Mouse (Mus musculus): Measurements from ENCODE around the gene Krt33a. TPM values are rescaled to one million over a fixed set of nuclear protein-coding genes. Genes with fewer than 3 reads are reported as not detected.

Gene Krt33a
- total and polyA plus RNA-seq, 3 experiments, result not detected

DNA sequence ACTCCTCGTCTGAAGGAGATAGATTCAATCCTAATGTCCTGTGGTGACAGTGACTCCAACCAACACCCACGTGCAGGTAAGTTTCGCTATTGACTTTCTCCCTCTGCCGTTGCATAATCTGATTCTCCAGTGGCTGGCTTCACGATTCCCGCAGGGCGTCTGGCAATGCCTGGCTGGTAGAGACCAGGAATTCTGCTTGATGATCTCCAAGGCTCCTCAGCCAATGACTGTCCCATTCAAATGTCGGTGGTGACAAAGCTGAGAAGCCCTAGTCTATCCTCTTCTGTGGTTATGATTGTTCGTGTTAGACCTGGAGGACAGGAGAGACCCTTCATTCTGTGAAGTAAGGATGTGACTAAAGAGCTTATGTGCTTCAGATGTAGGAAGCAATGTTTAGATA is 33.3 kb downstream of the Krt33a start:
- no peaks in the 10 kb centered on the region for H3K36me3 ChIP-seq (ENCODE audit: control insufficient read depth in 1 of 2, insufficient read depth in 2 of 2, low read length in 2 of 2)

GRCm38 (mm10) chr11:99978953-99979352 is 37.1 kb downstream of the Krt33a start, which contains the start of gene Krtap29-1:
Krtap29-1 (minus strand) TSS chr11:99979053.
- H3K4me1 ChIP-seq (ENCODE audit: control insufficient read depth in 1 of 2, insufficient read depth in 2 of 2, low read length in 2 of 2), result no peaks in the 10 kb centered on the region
- H3K79me2 ChIP-seq (ENCODE audit: control insufficient read depth, insufficient read depth, low read length, poor library complexity), result no peaks in the 10 kb centered on the region
- no peak within 1 kb of the TSS for H3K4me3 ChIP-seq (ENCODE audit: control insufficient read depth in 1 of 2, insufficient read depth in 1 of 2, low read depth in 2 of 2, low read length in 2 of 2)
- no peak within 1 kb of the TSS for H3K27ac ChIP-seq (ENCODE audit: control insufficient read depth, low read depth, low read length)
- no peak within 1 kb of the TSS for H3K9ac ChIP-seq (ENCODE audit: control insufficient read depth, low read depth, low read length, poor library complexity, severe bottlenecking)
- no peak for DNase-seq (ENCODE audit: low read depth, low spot score)
- no peaks in the 10 kb centered on the region for H3K36me3 ChIP-seq (ENCODE audit: control insufficient read depth in 1 of 2, insufficient read depth in 2 of 2, low read length in 2 of 2)
- no peaks in the 10 kb centered on the region for H3K27me3 ChIP-seq (ENCODE audit: control insufficient read depth in 1 of 2, insufficient read depth in 2 of 2, low read length in 2 of 2)
- no peaks in the 10 kb centered on the region for H3K9me3 ChIP-seq (replicated peaks; ENCODE audit: insufficient read depth, low read length)
- TF ChIP-seq USF1 (IDR thresholded peaks at IDR 0.05; ENCODE audit: low read depth, low read length), result no peak
- no peak for TF ChIP-seq TCF12 (IDR thresholded peaks at IDR 0.05; ENCODE audit: low read depth, low read length)
- TF ChIP-seq ZC3H11A (IDR thresholded peaks at IDR 0.05; ENCODE audit: low read depth, low read length), result no peak

More for the DNA sequence above, 33.3 kb downstream of the Krt33a start:
- H3K4me1 ChIP-seq (ENCODE audit: control insufficient read depth in 1 of 2, insufficient read depth in 2 of 2, low read length in 2 of 2), result no peaks in the 10 kb centered on the region
- DNase-seq (ENCODE audit: low read depth, low spot score), result no peak
- no peak overlapping the region for H3K9ac ChIP-seq (ENCODE audit: control insufficient read depth, low read depth, low read length, poor library complexity, severe bottlenecking)
- no peak overlapping the region for H3K4me3 ChIP-seq (ENCODE audit: control insufficient read depth in 1 of 2, insufficient read depth in 1 of 2, low read depth in 2 of 2, low read length in 2 of 2)
- no peak overlapping the region for H3K27ac ChIP-seq (ENCODE audit: control insufficient read depth, low read depth, low read length)
- TF ChIP-seq KAT2A (conservative IDR thresholded peaks at IDR 0.05; ENCODE audit: low read depth, low read length), result no peak
- TF ChIP-seq SMC3 (IDR thresholded peaks at IDR 0.05; ENCODE audit: low read depth, low read length), result no peak
- TF ChIP-seq MYB (IDR thresholded peaks at IDR 0.05; ENCODE audit: low read depth, low read length), result no peak
- no peak for TF ChIP-seq MAFK (IDR thresholded peaks at IDR 0.05; ENCODE audit: borderline replicate concordance, low read depth, low read length)
- TF ChIP-seq RCOR1 (IDR thresholded peaks at IDR 0.05; ENCODE audit: low read depth, low read length), result no peak
- TF ChIP-seq POLR2A (IDR thresholded peaks at IDR 0.05; ENCODE audit: control insufficient read depth in 1 of 2, insufficient read depth in 1 of 2, low read depth in 1 of 2, low read length in 2 of 2, poor library complexity in 1 of 2), result no peak
- TF ChIP-seq ZC3H11A (IDR thresholded peaks at IDR 0.05; ENCODE audit: low read depth, low read length), result no peak
- no peak for TF ChIP-seq MAX (IDR thresholded peaks at IDR 0.05; ENCODE audit: low read length)
- no peak for TF ChIP-seq POLR2AphosphoS5 (IDR thresholded peaks at IDR 0.05; ENCODE audit: borderline replicate concordance, low read depth, low read length)
- no peak for TF ChIP-seq ZNF384 (IDR thresholded peaks at IDR 0.05; ENCODE audit: low read depth, low read length)
- TF ChIP-seq USF2 (IDR thresholded peaks at IDR 0.05; ENCODE audit: borderline replicate concordance in 1 of 2, insufficient read depth in 1 of 2, low read depth in 1 of 2, low read length in 2 of 2), result no peak
- no peak for TF ChIP-seq SIN3A (IDR thresholded peaks at IDR 0.05; ENCODE audit: low read length)
- no peak for TF ChIP-seq JUND (IDR thresholded peaks at IDR 0.05; ENCODE audit: low read depth, low read length)
- H3K27me3 ChIP-seq (ENCODE audit: control insufficient read depth in 1 of 2, insufficient read depth in 2 of 2, low read length in 2 of 2), result no peaks in the 10 kb centered on the region
- H3K79me2 ChIP-seq (ENCODE audit: control insufficient read depth, insufficient read depth, low read length, poor library complexity), result no peaks in the 10 kb centered on the region
- no peaks in the 10 kb centered on the region for H3K9me3 ChIP-seq (replicated peaks; ENCODE audit: insufficient read depth, low read length)

- Histone ChIP-seq H3K4me1 (ENCODE audit: control insufficient read depth in 1 of 2, insufficient read depth in 2 of 2, low read length in 2 of 2) (no peaks in the 10 kb centered on the region), H3K27ac (ENCODE audit: control insufficient read depth, low read depth, low read length) (no peak overlapping the region), H3K27me3 (ENCODE audit: control insufficient read depth in 1 of 2, insufficient read depth in 2 of 2, low read length in 2 of 2) (no peaks in the 10 kb centered on the region), H3K79me2 (ENCODE audit: control insufficient read depth, insufficient read depth, low read length, poor library complexity) (no peaks in the 10 kb centered on the region), H3K9me3 (replicated peaks; ENCODE audit: insufficient read depth, low read length) (no peaks in the 10 kb centered on the region; the same call in 1 of the 2 replicates), H3K4me3 (ENCODE audit: control insufficient read depth in 1 of 2, insufficient read depth in 1 of 2, low read depth in 2 of 2, low read length in 2 of 2) (no peak overlapping the region), H3K36me3 (ENCODE audit: control insufficient read depth in 1 of 2, insufficient read depth in 2 of 2, low read length in 2 of 2) (no peaks in the 10 kb centered on the region), H3K9ac (ENCODE audit: control insufficient read depth, low read depth, low read length, poor library complexity, severe bottlenecking) (no peak overlapping the region)
- DNase-seq (ENCODE audit: low read depth, low spot score), result no peak
- no peak for TF ChIP-seq POLR2AphosphoS2 (IDR thresholded peaks at IDR 0.05; ENCODE audit: low read length)
- TF ChIP-seq MAZ (IDR thresholded peaks at IDR 0.05; ENCODE audit: low read depth, low read length), result no peak
- no peak for TF ChIP-seq EP300 (IDR thresholded peaks at IDR 0.05; ENCODE audit: low read depth in 1 of 2, low read length in 2 of 2)
- TF ChIP-seq MYB (IDR thresholded peaks at IDR 0.05; ENCODE audit: low read depth, low read length), result no peak
- TF ChIP-seq NRF1 (IDR thresholded peaks at IDR 0.05; ENCODE audit: insufficient read depth, low read depth, low read length, poor library complexity, severe bottlenecking), result no peak
- TF ChIP-seq MEF2A (IDR thresholded peaks at IDR 0.05; ENCODE audit: extremely low read depth, insufficient replicate concordance, low read depth, low read length, poor library complexity, severe bottlenecking), result no peak
- TF ChIP-seq TCF12 (IDR thresholded peaks at IDR 0.05; ENCODE audit: low read depth, low read length), result no peak
- no peak for TF ChIP-seq KAT2A (conservative IDR thresholded peaks at IDR 0.05; ENCODE audit: low read depth, low read length)
- no peak for TF ChIP-seq USF2 (IDR thresholded peaks at IDR 0.05; ENCODE audit: borderline replicate concordance in 1 of 2, insufficient read depth in 1 of 2, low read depth in 1 of 2, low read length in 2 of 2)
- no peak for TF ChIP-seq NELFE (IDR thresholded peaks at IDR 0.05; ENCODE audit: low read depth, low read length)
- no peak for TF ChIP-seq BHLHE40 (IDR thresholded peaks at IDR 0.05; ENCODE audit: borderline replicate concordance, low read depth, low read length)
- TF ChIP-seq CTCF (IDR thresholded peaks at IDR 0.05 in 2 of 3, conservative IDR thresholded peaks at IDR 0.05 in 1 of 3; ENCODE audit: control insufficient read depth in 1 of 3, insufficient read depth in 1 of 3, low read depth in 2 of 3, low read length in 3 of 3, poor library complexity in 1 of 3, severe bottlenecking in 1 of 3), result no peak
- no peak for TF ChIP-seq SIN3A (IDR thresholded peaks at IDR 0.05; ENCODE audit: low read length)
- no peak for TF ChIP-seq MYC (IDR thresholded peaks at IDR 0.05; ENCODE audit: low read depth, low read length)
- no peak for TF ChIP-seq CHD2 (IDR thresholded peaks at IDR 0.05; ENCODE audit: low read length)
- TF ChIP-seq RAD21 (IDR thresholded peaks at IDR 0.05; ENCODE audit: low read depth, low read length), result no peak
Observed at GRCm38 (mm10) chr11:99965961-99966360, 50.1 kb downstream of the Krt33a start.
